Mouse (Mus musculus) right cerebral cortex, postnatal 14 days (tissue): Measurements from ENCODE around the gene Pbx1.

Experiments used
- DNase-seq: peaks from one replicate; pipeline ENCODE4 v3.0.0; 2022

Gene Pbx1

GRCm38 (mm10) chr1:168137890-168138289 lies 294.2 kb downstream of the Pbx1 start:
- DNase-seq, result no peak

GRCm38 (mm10) chr1:168135545-168135944 lies 296.5 kb downstream of the Pbx1 start:
- no peak for DNase-seq

- DNase-seq, result no peak
These were observed 298.4 kb downstream of the Pbx1 start for GRCm38 (mm10) chr1:168133696-168134095.

GRCm38 (mm10) chr1:168128004-168128403 lies 304.1 kb downstream of the Pbx1 start:
- no peak for DNase-seq

- no peak for DNase-seq
These were observed 307.2 kb downstream of the Pbx1 start for GRCm38 (mm10) chr1:168124643-168125490.

- no peak for DNase-seq
These were observed 314.0 kb downstream of the Pbx1 start for GRCm38 (mm10) chr1:168118077-168118476.

- no peak for DNase-seq
These were observed 314.7 kb downstream of the Pbx1 start for GRCm38 (mm10) chr1:168117367-168117766.

- DNase-seq, result no peak
These were observed 322.3 kb downstream of the Pbx1 start for GRCm38 (mm10) chr1:168109797-168110196.

- no peak for DNase-seq
These were observed 328.2 kb downstream of the Pbx1 start for GRCm38 (mm10) chr1:168103821-168104220.

GRCm38 (mm10) chr1:168101514-168101913 lies 330.6 kb downstream of the Pbx1 start:
- DNase-seq, result no peak

GRCm38 (mm10) chr1:168098806-168099205 lies 333.3 kb downstream of the Pbx1 start:
- no peak for DNase-seq

- no peak for DNase-seq
These were observed 337.4 kb downstream of the Pbx1 start for GRCm38 (mm10) chr1:168094671-168095070.

- peak; percentile 45 for DNase-seq
These were observed 339.0 kb downstream of the Pbx1 start for GRCm38 (mm10) chr1:168093044-168093443.

- no peak for DNase-seq
These were observed 340.4 kb downstream of the Pbx1 start for GRCm38 (mm10) chr1:168091627-168092026.

- no peak for DNase-seq
These were observed 343.4 kb downstream of the Pbx1 start for GRCm38 (mm10) chr1:168088680-168089079.

GRCm38 (mm10) chr1:168079394-168079767 lies 352.7 kb downstream of the Pbx1 start:
- DNase-seq, result no peak

GRCm38 (mm10) chr1:168078746-168079393 lies 353.2 kb downstream of the Pbx1 start:
- no peak for DNase-seq

- DNase-seq, result no peak
These were observed 360.1 kb downstream of the Pbx1 start for GRCm38 (mm10) chr1:168071974-168072373.

- DNase-seq, result no peak
These were observed 361.7 kb downstream of the Pbx1 start for GRCm38 (mm10) chr1:168070273-168070910.

GRCm38 (mm10) chr1:168069740-168070139 lies 362.3 kb downstream of the Pbx1 start:
- DNase-seq, result no peak
